Mouse (Mus musculus) myocyte (in vitro differentiated cells): Measurements from ENCODE around the gene Rpp14.

ENCODE experiments used
- E2F4 ChIP-seq: IDR thresholded peaks from one replicate; pipeline ENCODE4 v1.6.1; 2011; ENCODE audit warnings: mild to moderate bottlenecking, control low read depth, moderate library complexity; ENCODE audit not compliant: insufficient read depth
- MYOD1 ChIP-seq, 3 experiments: IDR thresholded peaks; one replicate each; pipeline ENCODE4 v1.6.1; 2011; ENCODE audit warnings: control low read depth in 2 of 3, low read depth in 2 of 3, mild to moderate bottlenecking in 2 of 3, moderate library complexity in 1 of 3; ENCODE audit not compliant: insufficient read length in 2 of 3, control insufficient read depth in 1 of 3
- POLR2A ChIP-seq: IDR thresholded peaks from one replicate; pipeline ENCODE4 v1.6.1; 2011; ENCODE audit warnings: low read depth, mild to moderate bottlenecking, control low read depth, moderate library complexity; ENCODE audit not compliant: insufficient read length
- USF1 ChIP-seq: IDR thresholded peaks from one replicate; pipeline ENCODE4 v1.6.1; 2011; ENCODE audit warnings: low read depth, mild to moderate bottlenecking, control low read depth, moderate library complexity

DNA sequence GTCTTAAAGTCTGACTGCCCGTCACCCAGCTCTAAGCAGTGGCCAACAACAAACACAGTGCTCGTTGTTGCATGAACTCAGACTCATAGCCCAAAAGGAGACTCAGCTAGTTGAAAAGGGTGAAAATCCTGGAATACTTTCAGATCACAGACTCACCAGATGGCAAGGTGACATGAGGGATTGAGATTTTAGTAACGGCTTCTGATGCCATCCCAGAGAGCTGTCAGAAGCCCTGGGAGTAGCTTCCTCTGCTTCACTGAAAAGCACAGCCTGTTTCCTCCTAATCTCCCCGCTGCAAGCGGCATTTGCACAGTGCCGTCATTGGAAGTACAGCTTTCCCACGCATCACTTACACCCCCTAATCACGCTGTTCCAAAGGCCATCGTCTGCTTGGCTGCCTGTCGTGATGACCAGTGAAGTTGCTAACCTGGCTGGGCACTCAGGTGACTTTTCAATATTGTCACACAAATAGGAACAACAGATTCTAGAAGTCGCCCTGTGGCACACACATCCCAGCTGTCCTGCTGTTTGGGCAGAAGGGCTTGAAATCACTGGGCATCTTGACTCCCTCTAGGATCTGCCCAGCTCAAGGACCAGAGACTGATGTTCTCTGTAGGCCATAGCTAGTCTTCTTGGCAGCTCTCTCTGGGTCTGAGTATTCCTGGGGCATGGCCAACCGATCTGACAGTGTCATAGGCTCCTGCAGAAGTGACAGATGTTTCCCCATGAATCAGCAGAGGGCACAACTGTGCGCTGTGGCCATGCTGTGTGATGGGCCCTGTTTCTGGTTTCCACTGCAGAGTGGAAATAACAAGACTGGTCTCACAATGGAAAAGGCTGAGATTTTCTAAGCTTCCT is 47.9 kb upstream of the Rpp14 start:
- TF ChIP-seq USF1 (no peak), MYOD1 (IDR thresholded peaks at IDR 0.05; ENCODE audit: control insufficient read depth in 1 of 3, insufficient read length in 2 of 3, low read depth in 2 of 3) (no peak), POLR2A (no peak), E2F4 (no peak)
